Mouse (Mus musculus): ENCODE data around the gene Atat1.

DNA sequence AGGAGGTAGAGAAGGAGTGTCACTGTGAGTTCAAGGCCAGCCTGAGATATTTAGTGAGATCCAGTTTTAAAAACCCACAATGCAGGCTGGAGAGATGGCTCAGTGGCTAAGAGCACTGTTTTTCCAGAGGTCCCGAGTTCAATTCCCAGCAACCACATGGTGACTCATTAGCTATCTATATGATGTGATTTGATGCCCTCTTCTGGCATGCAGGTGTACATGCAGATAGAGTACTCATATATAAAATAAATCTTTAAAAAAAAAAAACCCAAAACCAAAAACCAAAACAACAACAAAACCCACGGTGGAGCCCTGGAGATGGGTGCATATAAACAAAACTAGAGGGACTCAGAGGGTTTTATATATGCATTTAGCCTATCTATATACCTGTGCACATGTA lies 2.3 kb downstream of the Atat1 start:
- no peak for TF ChIP-seq CTCF (IDR thresholded peaks at IDR 0.05; ENCODE audit: borderline replicate concordance, control insufficient read depth, extremely low read depth, insufficient read depth, low read length, poor library complexity)
- no peak for TF ChIP-seq POLR2A (IDR thresholded peaks at IDR 0.05; ENCODE audit: control insufficient read depth, extremely low read depth, insufficient read depth, low read length, poor library complexity)

Data from thymus, adult 2 months (tissue).